Mouse (Mus musculus) splenic B cell, adult 2 months (primary cell): ENCODE results near the gene Cpne8.
"Not testable (repeated sequence)": the region's sequence is repeated elsewhere in the genome, so short reads cannot be mapped to it uniquely, and the experiment has no call there.

ENCODE experiments used
- DNase-seq: peaks from one replicate; pipeline ENCODE4 v3.0.0-alpha.2; 2011; ENCODE audit warnings: low read depth, low spot score
- H3K27me3 ChIP-seq: 2 replicates; pipeline ENCODE4 v1.6.1; 2012; ENCODE audit warnings: mild to moderate bottlenecking, low read length, moderate library complexity, mixed read lengths; ENCODE audit not compliant: control insufficient read depth, poor library complexity, insufficient read depth, severe bottlenecking
- H3K36me3 ChIP-seq: 2 replicates; pipeline ENCODE4 v1.6.1; 2012; ENCODE audit warnings: mild to moderate bottlenecking, low read length, moderate library complexity, mixed read lengths; ENCODE audit not compliant: control insufficient read depth, poor library complexity, insufficient read depth, severe bottlenecking

Gene Cpne8

GRCm38 (mm10) chr15:90647011-90647577, 32.1 kb downstream of the Cpne8 start:
- H3K36me3 ChIP-seq: no peaks in the 10 kb centered on the region
- DNase-seq: no peak
- H3K27me3 ChIP-seq: no peaks in the 10 kb centered on the region

- Histone ChIP-seq H3K36me3 (no peaks in the 10 kb centered on the region), H3K27me3 (no peaks in the 10 kb centered on the region)
- no peak for DNase-seq
Measured at GRCm38 (mm10) chr15:90646326-90646725, 32.9 kb downstream of the Cpne8 start.

GRCm38 (mm10) chr15:90645828-90646227, 33.4 kb downstream of the Cpne8 start:
- Histone ChIP-seq H3K36me3 (no peaks in the 10 kb centered on the region), H3K27me3 (no peaks in the 10 kb centered on the region)
- DNase-seq: no peak

GRCm38 (mm10) chr15:90624201-90624600, 55.0 kb downstream of the Cpne8 start:
- Histone ChIP-seq H3K36me3 (no peaks in the 10 kb centered on the region), H3K27me3 (no peaks in the 10 kb centered on the region)
- DNase-seq: no peak

- DNase-seq: no peak
- no peaks in the 10 kb centered on the region for H3K27me3 ChIP-seq
- H3K36me3 ChIP-seq: no peaks in the 10 kb centered on the region
Measured at GRCm38 (mm10) chr15:90622005-90622404, 57.2 kb downstream of the Cpne8 start.

- Histone ChIP-seq H3K27me3 (no peaks in the 10 kb centered on the region), H3K36me3 (no peaks in the 10 kb centered on the region)
- DNase-seq: no peak
Measured at GRCm38 (mm10) chr15:90619736-90620135, 59.5 kb downstream of the Cpne8 start.

- no peaks in the 10 kb centered on the region for H3K27me3 ChIP-seq
- no peak for DNase-seq
- no peaks in the 10 kb centered on the region for H3K36me3 ChIP-seq
Measured at GRCm38 (mm10) chr15:90616116-90616798, 63.0 kb downstream of the Cpne8 start.

GRCm38 (mm10) chr15:90610767-90611166, 68.5 kb downstream of the Cpne8 start:
- H3K27me3 ChIP-seq, H3K36me3 ChIP-seq, DNase-seq: not testable (repeated sequence)

GRCm38 (mm10) chr15:90609836-90610415, 69.3 kb downstream of the Cpne8 start:
- DNase-seq: no peak
- H3K27me3 ChIP-seq: no peaks in the 10 kb centered on the region
- no peaks in the 10 kb centered on the region for H3K36me3 ChIP-seq

GRCm38 (mm10) chr15:90608368-90608767, 70.9 kb downstream of the Cpne8 start:
- Histone ChIP-seq H3K36me3 (no peaks in the 10 kb centered on the region), H3K27me3 (no peaks in the 10 kb centered on the region)
- DNase-seq: no peak

- no peaks in the 10 kb centered on the region for H3K36me3 ChIP-seq
- no peak for DNase-seq
- no peaks in the 10 kb centered on the region for H3K27me3 ChIP-seq
Measured at GRCm38 (mm10) chr15:90607181-90607580, 72.1 kb downstream of the Cpne8 start.

GRCm38 (mm10) chr15:90603676-90604075, 75.6 kb downstream of the Cpne8 start:
- DNase-seq: no peak
- Histone ChIP-seq H3K36me3 (no peaks in the 10 kb centered on the region), H3K27me3 (no peaks in the 10 kb centered on the region)

- no peaks in the 10 kb centered on the region for H3K36me3 ChIP-seq
- DNase-seq: no peak
- H3K27me3 ChIP-seq: no peaks in the 10 kb centered on the region
Measured at GRCm38 (mm10) chr15:90597715-90598497, 81.3 kb downstream of the Cpne8 start.

GRCm38 (mm10) chr15:90595592-90595991, 83.6 kb downstream of the Cpne8 start:
- H3K36me3 ChIP-seq: no peaks in the 10 kb centered on the region
- no peak for DNase-seq

GRCm38 (mm10) chr15:90589587-90589986, 89.6 kb downstream of the Cpne8 start:
- no peaks in the 10 kb centered on the region for H3K36me3 ChIP-seq
- no peaks in the 10 kb centered on the region for H3K27me3 ChIP-seq
- DNase-seq: no peak

More at GRCm38 (mm10) chr15:90595592-90595991, 83.6 kb downstream of the Cpne8 start:
- H3K27me3 ChIP-seq: no peaks in the 10 kb centered on the region
